Mouse (Mus musculus): Measurements from ENCODE around the gene Polg2. TPM values are rescaled to one million over a fixed set of nuclear protein-coding genes. Genes with fewer than 3 reads are reported as not detected.
"Not testable (repeated sequence)": the region's sequence is repeated elsewhere in the genome, so short reads cannot be mapped to it uniquely, and the experiment has no call there.

The Polg2 gene
- polyA plus RNA-seq, 1 experiment = 4.4 TPM

DNA sequence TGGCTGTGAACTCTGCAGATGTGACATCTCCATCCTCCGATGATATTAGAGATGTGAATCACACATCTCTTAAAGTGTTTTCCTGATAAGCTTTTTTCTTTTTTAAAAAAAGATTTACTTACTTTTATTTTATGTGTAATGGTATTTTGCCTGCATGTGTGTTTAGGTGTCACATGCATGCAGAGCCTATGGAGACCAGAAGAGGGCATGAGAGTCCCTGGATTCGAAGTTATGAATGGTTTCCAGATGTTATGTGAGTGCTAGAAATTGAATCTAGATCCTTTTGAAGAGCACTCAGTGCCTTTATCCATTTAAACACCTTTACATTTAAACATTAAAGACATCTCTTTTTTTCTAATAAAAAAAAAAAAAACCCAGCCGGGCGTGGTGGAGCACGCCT lies 34.4 kb downstream of the Polg2 start:
- H3K4me3 ChIP-seq = no peak overlapping the region
- no peaks in the 10 kb centered on the region for H3K79me2 ChIP-seq (ENCODE audit: control insufficient read depth, insufficient read depth)
- no peaks in the 10 kb centered on the region for H3K27me3 ChIP-seq (ENCODE audit: control insufficient read depth, insufficient read depth, insufficient read length)
- TF ChIP-seq E2F4 (IDR thresholded peaks at IDR 0.05; ENCODE audit: insufficient read depth) = no peak
- no peak for TF ChIP-seq TCF12 (IDR thresholded peaks at IDR 0.05; ENCODE audit: insufficient read depth, poor library complexity, severe bottlenecking)
- no peak for TF ChIP-seq SRF (IDR thresholded peaks at IDR 0.05; ENCODE audit: control insufficient read depth, insufficient read length, low read depth)
- TF ChIP-seq MYOD1 (IDR thresholded peaks at IDR 0.05; ENCODE audit: control insufficient read depth in 1 of 3, insufficient read length in 2 of 3, low read depth in 2 of 3) = no peak
- no peak for TF ChIP-seq TCF3 (IDR thresholded peaks at IDR 0.05; ENCODE audit: insufficient read length, low read depth)
- no peak for TF ChIP-seq MAX (IDR thresholded peaks at IDR 0.05; ENCODE audit: low read depth)
- no peak for TF ChIP-seq POLR2A (IDR thresholded peaks at IDR 0.05; ENCODE audit: insufficient read length, low read depth)
- TF ChIP-seq REST (IDR thresholded peaks at IDR 0.05; ENCODE audit: insufficient read depth, insufficient read length) = no peak
- TF ChIP-seq MYOG (IDR thresholded peaks at IDR 0.05; ENCODE audit: control insufficient read depth in 1 of 3, insufficient read depth in 1 of 3, insufficient read length in 2 of 3, low read depth in 2 of 3) = no peak
- no peak for TF ChIP-seq POLR2AphosphoS2 (IDR thresholded peaks at IDR 0.05; ENCODE audit: insufficient read length, low read depth)
- TF ChIP-seq CEBPB (IDR thresholded peaks at IDR 0.05; ENCODE audit: insufficient read depth, poor library complexity, severe bottlenecking) = no peak
- TF ChIP-seq USF1 (IDR thresholded peaks at IDR 0.05; ENCODE audit: low read depth) = no peak
- no peak overlapping the region for H3ac ChIP-seq (ENCODE audit: control insufficient read depth, insufficient read length)
- H3K4me2 ChIP-seq (ENCODE audit: low read depth) = no peak overlapping the region
- H3K36me3 ChIP-seq (ENCODE audit: control insufficient read depth, insufficient read depth) = no peaks in the 10 kb centered on the region

GRCm38 (mm10) chr11:106742388-106742841 lies 36.9 kb downstream of the Polg2 start:
- H3K79me2 ChIP-seq (ENCODE audit: control insufficient read depth, insufficient read depth) = no peaks in the 10 kb centered on the region
- H3ac ChIP-seq (ENCODE audit: control insufficient read depth, insufficient read length) = no peak overlapping the region
- H3K4me2 ChIP-seq (ENCODE audit: low read depth) = no peak overlapping the region
- no peaks in the 10 kb centered on the region for H3K36me3 ChIP-seq (ENCODE audit: control insufficient read depth, insufficient read depth)
- no peaks in the 10 kb centered on the region for H3K27me3 ChIP-seq (ENCODE audit: control insufficient read depth, insufficient read depth, insufficient read length)
- TF ChIP-seq TCF3 (IDR thresholded peaks at IDR 0.05; ENCODE audit: insufficient read length, low read depth) (no peak), REST (IDR thresholded peaks at IDR 0.05; ENCODE audit: insufficient read depth, insufficient read length) (no peak), MYOD1 (IDR thresholded peaks at IDR 0.05; ENCODE audit: control insufficient read depth in 1 of 3, insufficient read length in 2 of 3, low read depth in 2 of 3) (no peak), TCF12 (IDR thresholded peaks at IDR 0.05; ENCODE audit: insufficient read depth, poor library complexity, severe bottlenecking) (no peak), MYOG (IDR thresholded peaks at IDR 0.05; ENCODE audit: control insufficient read depth in 1 of 3, insufficient read depth in 1 of 3, insufficient read length in 2 of 3, low read depth in 2 of 3) (no peak), POLR2A (IDR thresholded peaks at IDR 0.05; ENCODE audit: insufficient read length, low read depth) (no peak), USF1 (IDR thresholded peaks at IDR 0.05; ENCODE audit: low read depth) (no peak)
- H3K4me3 ChIP-seq = no peak overlapping the region

GRCm38 (mm10) chr11:106741826-106742225 lies 37.5 kb downstream of the Polg2 start:
- Histone ChIP-seq H3K4me2 (ENCODE audit: low read depth) (no peak overlapping the region), H3K4me3 (no peak overlapping the region), H3K36me3 (ENCODE audit: control insufficient read depth, insufficient read depth) (no peaks in the 10 kb centered on the region)

DNA sequence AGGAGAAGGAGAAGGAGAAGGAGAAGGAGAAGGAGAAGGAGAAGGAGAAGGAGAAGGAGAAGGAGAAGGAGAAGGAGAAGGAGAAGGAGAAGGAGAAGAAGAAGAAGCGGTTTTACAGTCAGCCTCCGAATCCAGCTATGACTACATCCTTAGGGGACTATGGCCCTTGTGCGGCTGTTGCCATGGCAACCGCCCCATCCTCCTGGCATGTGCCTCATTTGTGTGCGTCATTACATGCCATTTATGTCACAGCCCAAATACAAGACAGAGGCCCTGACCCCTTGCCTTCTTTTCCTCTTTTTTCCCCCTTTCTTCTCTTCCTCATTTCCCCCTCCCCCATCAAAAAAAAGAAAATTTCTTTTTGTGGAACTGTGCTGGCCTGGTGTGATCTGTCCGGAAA lies 38.1 kb downstream of the Polg2 start:
- Histone ChIP-seq H3K4me3 (no peak overlapping the region), H3ac (ENCODE audit: control insufficient read depth, insufficient read length) (no peak overlapping the region), H3K36me3 (ENCODE audit: control insufficient read depth, insufficient read depth) (no peaks in the 10 kb centered on the region), H3K27me3 (ENCODE audit: control insufficient read depth, insufficient read depth, insufficient read length) (no peaks in the 10 kb centered on the region), H3K4me2 (ENCODE audit: low read depth) (no peak overlapping the region), H3K79me2 (ENCODE audit: control insufficient read depth, insufficient read depth) (no peaks in the 10 kb centered on the region)
- TF ChIP-seq POLR2AphosphoS2 (IDR thresholded peaks at IDR 0.05; ENCODE audit: insufficient read length, low read depth) (no peak), TCF3 (IDR thresholded peaks at IDR 0.05; ENCODE audit: insufficient read length, low read depth) (no peak), SRF (IDR thresholded peaks at IDR 0.05; ENCODE audit: control insufficient read depth, insufficient read length, low read depth) (no peak), TCF12 (IDR thresholded peaks at IDR 0.05; ENCODE audit: insufficient read depth, poor library complexity, severe bottlenecking) (no peak), POLR2A (IDR thresholded peaks at IDR 0.05; ENCODE audit: insufficient read length, low read depth) (no peak), MYOG (IDR thresholded peaks at IDR 0.05; ENCODE audit: control insufficient read depth in 1 of 3, insufficient read depth in 1 of 3, insufficient read length in 2 of 3, low read depth in 2 of 3) (no peak), E2F4 (IDR thresholded peaks at IDR 0.05; ENCODE audit: insufficient read depth) (no peak), REST (IDR thresholded peaks at IDR 0.05; ENCODE audit: insufficient read depth, insufficient read length) (no peak), MYOD1 (IDR thresholded peaks at IDR 0.05; ENCODE audit: control insufficient read depth in 1 of 3, insufficient read length in 2 of 3, low read depth in 2 of 3) (no peak), USF1 (IDR thresholded peaks at IDR 0.05; ENCODE audit: low read depth) (no peak), MAX (IDR thresholded peaks at IDR 0.05; ENCODE audit: low read depth) (no peak), CEBPB (IDR thresholded peaks at IDR 0.05; ENCODE audit: insufficient read depth, poor library complexity, severe bottlenecking) (no peak)

More at GRCm38 (mm10) chr11:106741826-106742225, 37.5 kb downstream of the Polg2 start:
- Histone ChIP-seq H3K79me2 (ENCODE audit: control insufficient read depth, insufficient read depth) (no peaks in the 10 kb centered on the region), H3K27me3 (ENCODE audit: control insufficient read depth, insufficient read depth, insufficient read length) (no peaks in the 10 kb centered on the region), H3ac (ENCODE audit: control insufficient read depth, insufficient read length) (no peak overlapping the region)
- TF ChIP-seq USF1 (IDR thresholded peaks at IDR 0.05; ENCODE audit: low read depth) = no peak
- TF ChIP-seq TCF12 (IDR thresholded peaks at IDR 0.05; ENCODE audit: insufficient read depth, poor library complexity, severe bottlenecking) = no peak
- no peak for TF ChIP-seq CEBPB (IDR thresholded peaks at IDR 0.05; ENCODE audit: insufficient read depth, poor library complexity, severe bottlenecking)
- no peak for TF ChIP-seq MYOG (IDR thresholded peaks at IDR 0.05; ENCODE audit: control insufficient read depth in 1 of 3, insufficient read depth in 1 of 3, insufficient read length in 2 of 3, low read depth in 2 of 3)
- no peak for TF ChIP-seq REST (IDR thresholded peaks at IDR 0.05; ENCODE audit: insufficient read depth, insufficient read length)
- TF ChIP-seq POLR2A (IDR thresholded peaks at IDR 0.05; ENCODE audit: insufficient read length, low read depth) = no peak
- TF ChIP-seq E2F4 (IDR thresholded peaks at IDR 0.05; ENCODE audit: insufficient read depth) = no peak
- TF ChIP-seq MAX (IDR thresholded peaks at IDR 0.05; ENCODE audit: low read depth) = no peak
- TF ChIP-seq POLR2AphosphoS2 (IDR thresholded peaks at IDR 0.05; ENCODE audit: insufficient read length, low read depth) = no peak
- TF ChIP-seq TCF3 (IDR thresholded peaks at IDR 0.05; ENCODE audit: insufficient read length, low read depth) = no peak
- TF ChIP-seq SRF (IDR thresholded peaks at IDR 0.05; ENCODE audit: control insufficient read depth, insufficient read length, low read depth) = no peak
- no peak for TF ChIP-seq MYOD1 (IDR thresholded peaks at IDR 0.05; ENCODE audit: control insufficient read depth in 1 of 3, insufficient read length in 2 of 3, low read depth in 2 of 3)

- not testable (repeated sequence) for H3K4me3 ChIP-seq; H3K36me3 ChIP-seq (ENCODE audit: control insufficient read depth, insufficient read depth); H3K4me2 ChIP-seq (ENCODE audit: low read depth); H3ac ChIP-seq (ENCODE audit: control insufficient read depth, insufficient read length); H3K79me2 ChIP-seq (ENCODE audit: control insufficient read depth, insufficient read depth); H3K27me3 ChIP-seq (ENCODE audit: control insufficient read depth, insufficient read depth, insufficient read length)
Observed at GRCm38 (mm10) chr11:106740724-106741123, 38.6 kb downstream of the Polg2 start.
